15 mouse cellular contexts compared by ENCODE assay signal in genomic region chr12:31920464-31921405, GRCm38 (mm10). TPM values are rescaled to one million over a fixed set of nuclear protein-coding genes. Genes with fewer than 3 reads are reported as not detected.
DNase-seq lines count a peak whose midpoint lies in the region; ATAC-seq and TF ChIP-seq lines count a peak whose summit lies in the region.
"Had no signal": no experiment of that assay in that cellular context is flagged by ENCODE, and none has a peak within 500 bp of the region (broad histone marks: within the 10 kb centered on the region; RNA-seq: fewer than 3 reads in every experiment).

No protein-coding gene starts in this region.

- DNase-seq in cerebellum, adult 9-10 months = peak; percentile 12
- DNase-seq in cerebellum, adult 11-12 months = no peak
- DNase-seq in kidney, adult 2 months = peak; percentile 60
- DNase-seq in kidney, adult 9 months = peak; percentile 40
- no peak for DNase-seq in liver, postnatal 0 days
- no peak for DNase-seq in cerebellum, adult 2 months
- no peak for DNase-seq in layer of hippocampus, postnatal 36 days
- DNase-seq: adrenal gland, adult 2 months; cerebellum, postnatal 10 days; right cerebral cortex, postnatal 25 days had no signal

- TF ChIP-seq CTCF in kidney, adult 2 months (conservative IDR thresholded peaks at IDR 0.05; ENCODE audit: insufficient read depth, insufficient read length, low read depth, low read length) = no peak
- TF ChIP-seq CTCF in liver, postnatal 0 days (IDR thresholded peaks at IDR 0.05; ENCODE audit: low read depth) = no peak
- no peak for TF ChIP-seq CTCF in cerebellum, adult 2 months (IDR thresholded peaks at IDR 0.05; ENCODE audit: borderline replicate concordance, insufficient read depth, low read depth, low read length)

- WGBS in kidney, adult 2 months = 66% methylated on average over 18 of the region's 18 CpGs
- WGBS in kidney, embryonic 14.5 days = 78% methylated on average over 18 of the region's 18 CpGs
- WGBS in liver, postnatal 0 days (ENCODE audit: insufficient replicate concordance) = 72% methylated on average over 18 of the region's 18 CpGs
- 83% methylated on average over 18 of the region's 18 CpGs for whole genome bisulfite sequencing in cerebellum, adult 2 months

- H3K4me1 ChIP-seq in kidney, adult 2 months (ENCODE audit: control insufficient read depth, insufficient read depth, low read length) = no peaks in the 10 kb centered on the region; the same call in 1 of the 2 replicates
- H3K4me1 ChIP-seq in kidney, embryonic 14.5 days (ENCODE audit: control insufficient read depth, insufficient read depth, low read length) = no peaks in the 10 kb centered on the region
- no peaks in the 10 kb centered on the region for H3K4me1 ChIP-seq in liver, postnatal 0 days (ENCODE audit: insufficient read depth)
- peaks cover 24% of the 10 kb centered on the region for H3K4me1 ChIP-seq in cerebellum, adult 2 months (ENCODE audit: control insufficient read depth, insufficient read depth, low read length)

- H3K4me3 ChIP-seq in kidney, adult 2 months (ENCODE audit: insufficient read depth, low read depth, low read length) = no peak overlapping the region
- no peak overlapping the region for H3K4me3 ChIP-seq in kidney, embryonic 14.5 days (ENCODE audit: low read length)
- H3K4me3 ChIP-seq in liver, postnatal 0 days (ENCODE audit: low read depth, low read length) = no peak overlapping the region
- no peak overlapping the region for H3K4me3 ChIP-seq in cerebellum, adult 2 months (replicated peaks; ENCODE audit: insufficient read depth, low read depth, low read length)
- H3K4me3 ChIP-seq: limb, embryonic 12.5 days; megakaryocyte, embryonic 14.5 days; myocyte had no signal

- H3K9me3 ChIP-seq in kidney, embryonic 14.5 days (ENCODE audit: control insufficient read depth, low read length) = no peaks in the 10 kb centered on the region
- no peaks in the 10 kb centered on the region for H3K9me3 ChIP-seq in liver, postnatal 0 days (ENCODE audit: low read length)
- H3K9me3 ChIP-seq: limb, embryonic 12.5 days; megakaryocyte, embryonic 14.5 days had no signal

- TF ChIP-seq POLR2A in kidney, adult 2 months (IDR thresholded peaks at IDR 0.05; ENCODE audit: low read depth, low read length) = no peak
- no peak for TF ChIP-seq POLR2A in cerebellum, adult 2 months (IDR thresholded peaks at IDR 0.05; ENCODE audit: borderline replicate concordance, insufficient read depth, low read length)

- no peaks in the 10 kb centered on the region for H3K27me3 ChIP-seq in kidney, adult 2 months (replicated peaks; ENCODE audit: control insufficient read depth, insufficient read depth, low read length)
- H3K27me3 ChIP-seq in kidney, embryonic 14.5 days (ENCODE audit: control insufficient read depth, insufficient read depth, low read length) = no peaks in the 10 kb centered on the region
- H3K27me3 ChIP-seq in liver, postnatal 0 days (ENCODE audit: insufficient read depth, low read length) = no peaks in the 10 kb centered on the region
- H3K27me3 ChIP-seq in cerebellum, adult 2 months (ENCODE audit: control insufficient read depth, insufficient read depth, low read length) = no peaks in the 10 kb centered on the region
- H3K27me3 ChIP-seq: limb, embryonic 12.5 days; megakaryocyte, embryonic 14.5 days had no signal

- no peak overlapping the region for H3K9ac ChIP-seq in kidney, embryonic 14.5 days (ENCODE audit: low read depth, low read length)
- no peak overlapping the region for H3K9ac ChIP-seq in liver, postnatal 0 days (replicated peaks)
- H3K9ac ChIP-seq: limb, embryonic 12.5 days had no signal

- H3K4me2 ChIP-seq in kidney, embryonic 14.5 days (replicated peaks; ENCODE audit: low read depth, low read length) = no peak overlapping the region
- H3K4me2 ChIP-seq in liver, postnatal 0 days (ENCODE audit: low read depth, low read length) = peak overlapping the region; percentile 11; the same call in 1 of the 2 replicates
- H3K4me2 ChIP-seq: limb, embryonic 12.5 days had no signal

- H3K27ac ChIP-seq in kidney, adult 2 months (ENCODE audit: insufficient read depth, low read depth, low read length) = no peak overlapping the region
- no peak overlapping the region for H3K27ac ChIP-seq in kidney, embryonic 14.5 days (ENCODE audit: low read depth, low read length)
- H3K27ac ChIP-seq in liver, postnatal 0 days (ENCODE audit: low read depth) = 0 out of 2 replicates have a peak overlapping the region, but pooled peaks have one; percentile 9
- no peak overlapping the region for H3K27ac ChIP-seq in cerebellum, adult 2 months (ENCODE audit: insufficient read depth, low read length)
- H3K27ac ChIP-seq: limb, embryonic 12.5 days had no signal

- no peak for ATAC-seq in kidney, embryonic 14.5 days (ENCODE audit: low FRiP score, low TSS enrichment)
- ATAC-seq in liver, postnatal 0 days = peak; percentile 73
- ATAC-seq: lung, postnatal 0 days had no signal

- TF ChIP-seq EP300 in liver, postnatal 0 days (IDR thresholded peaks at IDR 0.05; ENCODE audit: low read depth) = no peak

- H3K36me3 ChIP-seq in kidney, adult 2 months (ENCODE audit: control insufficient read depth, insufficient read depth, low read length) = peaks cover under 1% of the 10 kb centered on the region; the same call in 1 of the 2 replicates
- peaks cover 17% of the 10 kb centered on the region; the same call in 1 of the 2 replicates for H3K36me3 ChIP-seq in kidney, embryonic 14.5 days (ENCODE audit: control insufficient read depth, insufficient read depth, low read length)
- peaks cover 20% of the 10 kb centered on the region for H3K36me3 ChIP-seq in liver, postnatal 0 days (replicated peaks; ENCODE audit: insufficient read depth, low read length)

RNA-seq across cellular contexts. Expression of gene Hbp1, which starts 29.6 kb away (rescaled TPM):
- 67.5 and 68.2 TPM in 2 replicates for polyA plus RNA-seq in kidney, adult 2 months (2012; rRNA removed)
- polyA plus RNA-seq in kidney, embryonic 14.5 days (2014; fragmentation: Nextera tagmentation; extraction: Ambion mirVana) = 121 and 128 TPM in 2 replicates
- 47.3 and 50.1 TPM in 2 replicates for polyA plus RNA-seq in liver, postnatal 0 days (2015; fragmentation: Nextera tagmentation; extraction: Ambion mirVana)
- 43.5 and 46.2 TPM in 2 replicates for polyA plus RNA-seq in cerebellum, adult 2 months (2012; rRNA removed)
- 10 to 100 TPM; 24.8 to 27.8 TPM for total RNA-seq in layer of hippocampus, postnatal 36 days (2021)

Comparison
In these comparisons a context has a peak if more than half of its experiments do, and no peak if none do; other contexts are left out.
1. DNase-seq: peak in cerebellum, adult 9-10 months (single experiment), kidney, adult 2 months (single experiment) and kidney, adult 9 months (single experiment); none in cerebellum, adult 11-12 months (single experiment), liver, postnatal 0 days (single experiment), cerebellum, adult 2 months (0 of 2) and layer of hippocampus, postnatal 36 days (0 of 2).